Mouse (Mus musculus): ENCODE results near the gene Prpf4. TPM values are rescaled to one million over a fixed set of nuclear protein-coding genes. Genes with fewer than 3 reads are reported as not detected.

The Prpf4 gene
- polyA plus RNA-seq, 1 experiment from 2014 or later = 31.8 TPM

DNA sequence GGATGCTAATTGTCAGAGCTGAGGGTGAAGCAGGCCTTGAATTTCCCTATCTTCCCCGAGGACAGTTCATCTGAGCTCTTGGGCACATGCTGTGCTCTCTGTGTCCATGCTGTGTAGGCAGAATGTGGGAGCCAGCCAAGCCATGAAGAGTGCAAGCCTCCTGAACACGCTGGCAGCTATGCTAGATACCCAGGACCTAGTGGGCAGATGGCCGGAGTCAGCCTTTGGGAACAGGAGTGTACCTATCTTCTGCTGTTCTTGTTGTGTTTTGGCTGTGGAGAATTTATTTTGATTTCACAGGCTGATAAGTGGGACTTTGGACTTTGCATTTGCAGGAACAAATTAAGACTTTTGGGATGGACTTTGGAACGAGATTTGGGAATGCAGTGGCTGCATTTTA is 31.9 kb downstream of the Prpf4 start:
- ATAC-seq (ENCODE audit: insufficient number of reproducible peaks, insufficient read depth, low FRiP score, low TSS enrichment, low read depth) = no peak
- Histone ChIP-seq H3K27ac (no peak overlapping the region), H3K4me2 (no peak overlapping the region), H3K27me3 (no peaks in the 10 kb centered on the region), H3K4me1 (replicated peaks) (no peaks in the 10 kb centered on the region), H3K4me3 (replicated peaks) (no peak overlapping the region), H3K36me3 (no peaks in the 10 kb centered on the region), H3K9me3 (no peaks in the 10 kb centered on the region), H3K9ac (replicated peaks) (no peak overlapping the region)
- 71% methylated on average over 4 of the region's 4 CpGs for WGBS

DNA sequence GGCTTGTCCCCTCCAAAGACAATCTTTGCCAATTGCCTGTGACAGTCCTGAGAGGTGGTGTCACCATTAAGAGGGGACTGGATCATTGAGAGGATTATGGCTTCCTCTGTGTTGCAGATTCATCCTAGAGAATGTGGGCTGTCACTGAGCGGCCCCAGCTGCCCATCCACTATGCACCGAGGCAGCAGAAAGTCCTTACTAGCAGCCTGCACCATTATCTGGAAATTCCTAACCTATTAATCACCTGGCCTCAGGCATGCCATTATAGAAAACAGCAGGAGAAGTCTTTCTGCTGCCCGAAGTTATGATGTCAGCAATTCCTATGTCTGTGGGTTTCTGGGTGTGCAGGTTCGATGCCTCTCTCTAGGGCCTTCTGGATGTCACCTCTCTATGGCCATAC is 32.4 kb downstream of the Prpf4 start:
- H3K9ac ChIP-seq (replicated peaks) = no peak overlapping the region
- H3K4me3 ChIP-seq (replicated peaks) = no peak overlapping the region
- H3K4me1 ChIP-seq (replicated peaks) = no peaks in the 10 kb centered on the region
- H3K36me3 ChIP-seq = no peaks in the 10 kb centered on the region
- H3K27ac ChIP-seq = no peak overlapping the region
- no peak for ATAC-seq (ENCODE audit: insufficient number of reproducible peaks, insufficient read depth, low FRiP score, low TSS enrichment, low read depth)
- H3K9me3 ChIP-seq = no peaks in the 10 kb centered on the region
- H3K4me2 ChIP-seq = no peak overlapping the region
- 68% methylated on average over 4 of the region's 4 CpGs for WGBS
- no peaks in the 10 kb centered on the region for H3K27me3 ChIP-seq

DNA sequence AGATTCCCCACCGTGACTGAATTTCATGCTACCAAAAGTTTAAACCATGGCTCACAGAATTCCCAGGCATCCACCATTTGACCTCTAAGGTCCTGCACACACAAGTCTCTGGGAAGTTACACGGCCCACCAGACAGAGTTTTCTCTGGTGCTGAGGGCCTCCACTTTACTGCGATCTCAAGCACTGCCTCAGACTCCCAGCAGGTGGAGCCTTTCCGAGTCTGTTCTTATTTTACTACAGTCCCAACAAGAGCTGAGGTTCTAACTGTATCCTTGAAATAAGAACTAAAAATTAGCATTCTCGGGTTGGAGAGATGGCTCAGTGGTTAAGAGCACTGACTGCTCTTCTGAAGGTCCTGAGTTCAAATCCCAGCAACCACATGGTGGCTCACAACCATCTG is 46.4 kb downstream of the Prpf4 start:
- Histone ChIP-seq H3K4me3 (replicated peaks) (no peak overlapping the region), H3K4me2 (no peak overlapping the region), H3K9ac (replicated peaks) (no peak overlapping the region), H3K9me3 (no peaks in the 10 kb centered on the region), H3K36me3 (0 out of 2 replicates have a peak, but pooled peaks cover 6% of the 10 kb centered on the region), H3K27ac (no peak overlapping the region), H3K4me1 (replicated peaks) (no peaks in the 10 kb centered on the region), H3K27me3 (no peaks in the 10 kb centered on the region)
- no peak for ATAC-seq (ENCODE audit: insufficient number of reproducible peaks, insufficient read depth, low FRiP score, low TSS enrichment, low read depth)
- 56% methylated on average over 5 of the region's 5 CpGs for WGBS

DNA sequence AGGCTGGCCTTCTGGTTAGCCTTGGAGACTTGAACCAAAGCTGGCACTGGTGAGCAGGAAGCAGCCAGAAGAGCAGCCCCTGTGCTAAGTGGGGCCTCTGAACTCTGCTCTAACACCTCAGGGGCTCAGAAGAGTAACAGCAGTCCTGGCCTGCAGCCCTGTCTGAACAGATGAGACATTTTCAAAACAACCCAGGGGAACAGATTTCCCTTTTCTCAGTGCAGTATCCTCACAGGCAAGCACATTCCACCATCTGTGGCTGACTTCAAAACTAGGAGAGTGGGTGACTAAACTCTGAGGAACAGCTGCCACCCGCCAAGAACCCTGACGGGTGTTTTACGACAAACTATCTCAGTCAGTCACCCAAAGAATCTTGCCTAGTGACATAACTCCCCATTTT is 50.5 kb downstream of the Prpf4 start:
- Histone ChIP-seq H3K27me3 (no peaks in the 10 kb centered on the region), H3K4me1 (replicated peaks) (no peaks in the 10 kb centered on the region), H3K4me3 (replicated peaks) (no peak overlapping the region), H3K9me3 (no peaks in the 10 kb centered on the region), H3K36me3 (0 out of 2 replicates have a peak, but pooled peaks cover 21% of the 10 kb centered on the region), H3K4me2 (no peak overlapping the region), H3K27ac (no peak overlapping the region), H3K9ac (replicated peaks) (no peak overlapping the region)
- ATAC-seq (ENCODE audit: insufficient number of reproducible peaks, insufficient read depth, low FRiP score, low TSS enrichment, low read depth) = no peak
- WGBS = 79% methylated on average over 3 of the region's 3 CpGs

DNA sequence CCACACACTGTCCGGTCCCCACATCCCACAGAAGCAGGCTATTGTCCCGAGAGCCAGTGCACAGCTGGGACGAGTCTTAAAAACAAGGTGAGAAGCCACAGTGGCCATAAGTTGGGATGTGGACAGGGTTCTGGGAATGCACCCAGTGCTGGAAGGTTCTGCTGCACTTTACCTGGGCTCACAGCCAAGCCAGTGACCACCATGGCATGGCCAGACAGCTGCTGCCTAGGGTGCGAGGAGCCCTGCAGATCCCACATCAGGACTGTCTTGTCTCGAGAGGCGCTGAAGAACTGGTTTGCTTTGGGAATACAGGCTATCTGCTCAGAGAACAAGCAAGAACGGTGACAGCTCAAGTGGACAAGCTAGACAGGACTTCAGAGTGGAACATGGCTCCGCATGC is 51.8 kb downstream of the Prpf4 start:
- 87% methylated on average over 8 of the region's 8 CpGs for WGBS
- no peaks in the 10 kb centered on the region for H3K27me3 ChIP-seq
- ATAC-seq (ENCODE audit: insufficient number of reproducible peaks, insufficient read depth, low FRiP score, low TSS enrichment, low read depth) = no peak
- no peaks in the 10 kb centered on the region for H3K4me1 ChIP-seq (replicated peaks)
- H3K9ac ChIP-seq (replicated peaks) = no peak overlapping the region
- H3K4me2 ChIP-seq = no peak overlapping the region
- H3K4me3 ChIP-seq (replicated peaks) = no peak overlapping the region
- 0 out of 2 replicates have a peak, but pooled peaks cover 21% of the 10 kb centered on the region for H3K36me3 ChIP-seq
- H3K9me3 ChIP-seq = no peaks in the 10 kb centered on the region
- no peak overlapping the region for H3K27ac ChIP-seq

DNA sequence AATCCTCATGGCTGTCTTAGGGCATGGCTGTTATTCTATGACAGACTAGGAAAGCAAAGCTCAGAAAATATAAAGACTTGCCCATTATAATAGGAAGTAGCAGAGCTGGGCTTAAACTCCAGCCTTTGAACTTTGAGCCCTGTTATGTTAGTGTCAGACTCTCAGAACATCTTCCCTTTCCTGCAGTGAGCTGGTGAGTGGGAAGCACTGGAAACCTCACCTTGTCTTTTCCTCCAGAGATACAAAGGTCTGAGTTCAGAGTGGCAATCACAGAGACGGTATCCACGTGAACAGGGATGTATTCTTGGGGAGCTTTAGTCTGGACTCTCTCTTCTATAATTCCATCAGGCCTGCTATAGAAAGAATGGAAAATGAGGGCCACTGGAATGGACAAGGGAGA is 54.5 kb downstream of the Prpf4 start:
- Histone ChIP-seq H3K4me3 (replicated peaks) (no peak overlapping the region), H3K4me1 (replicated peaks) (no peaks in the 10 kb centered on the region), H3K9ac (replicated peaks) (no peak overlapping the region), H3K9me3 (no peaks in the 10 kb centered on the region), H3K4me2 (no peak overlapping the region), H3K36me3 (0 out of 2 replicates have a peak, but pooled peaks cover 20% of the 10 kb centered on the region), H3K27ac (no peak overlapping the region), H3K27me3 (no peaks in the 10 kb centered on the region)
- no peak for ATAC-seq (ENCODE audit: insufficient number of reproducible peaks, insufficient read depth, low FRiP score, low TSS enrichment, low read depth)
- 89% methylated on average over 2 of the region's 2 CpGs for WGBS

DNA sequence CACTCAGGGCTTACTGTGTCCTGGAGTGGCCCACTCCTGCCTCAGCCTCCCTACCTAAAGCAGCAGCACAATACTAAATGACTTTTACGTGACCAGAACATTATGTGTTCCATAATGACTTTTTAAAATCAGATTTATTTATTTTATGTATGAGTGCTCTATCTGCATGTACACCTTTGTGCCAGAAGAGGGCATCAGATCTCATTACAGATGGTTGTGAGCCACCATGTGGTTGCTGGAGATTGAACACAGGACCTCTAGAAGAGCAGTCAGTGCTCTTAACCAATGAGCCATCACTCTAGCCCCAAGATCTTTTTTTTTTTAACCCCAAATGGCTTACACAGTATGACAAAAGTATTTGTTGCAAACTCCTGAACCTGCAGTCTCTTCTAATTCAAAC is 59.6 kb downstream of the Prpf4 start:
- Histone ChIP-seq H3K4me3 (replicated peaks) (no peak overlapping the region), H3K4me2 (no peak overlapping the region), H3K27ac (no peak overlapping the region), H3K9ac (replicated peaks) (no peak overlapping the region), H3K27me3 (no peaks in the 10 kb centered on the region), H3K4me1 (replicated peaks) (no peaks in the 10 kb centered on the region), H3K36me3 (0 out of 2 replicates have a peak, but pooled peaks cover under 1% of the 10 kb centered on the region), H3K9me3 (no peaks in the 10 kb centered on the region)
- 91% methylated on average over 1 of the region's 1 CpGs for WGBS
- no peak for ATAC-seq (ENCODE audit: insufficient number of reproducible peaks, insufficient read depth, low FRiP score, low TSS enrichment, low read depth)

DNA sequence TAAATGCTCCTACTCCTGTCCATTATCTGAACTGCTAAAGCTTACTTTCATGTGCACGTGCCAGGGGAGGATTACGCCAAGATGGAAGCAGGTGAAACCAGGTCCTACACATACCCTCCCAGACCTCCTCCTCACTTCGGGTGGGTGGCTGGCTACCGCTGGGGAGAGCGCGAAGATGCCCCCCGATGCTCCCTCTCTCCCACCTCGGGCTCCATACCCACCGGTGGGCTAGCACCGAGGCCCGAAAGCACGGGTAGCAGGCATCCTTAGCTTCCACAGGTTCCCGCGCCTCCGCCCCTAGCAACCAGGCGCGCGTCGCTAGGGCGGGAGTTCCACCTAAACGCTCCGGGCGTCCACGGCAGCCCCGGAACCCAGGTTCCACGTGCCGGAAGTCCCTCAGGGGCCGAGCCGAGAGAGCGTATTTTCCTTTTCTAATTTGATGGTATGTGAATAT is 62.0 kb downstream of the Prpf4 start, which contains the start of gene Wdr31:
Wdr31 (minus strand) TSS at position 299 of the 454 bp plus-strand sequence.
- Histone ChIP-seq H3K27ac (no peak within 1 kb of the TSS), H3K27me3 (no peaks in the 10 kb centered on the region; the same call in 1 of the 2 replicates), H3K9me3 (no peaks in the 10 kb centered on the region), H3K36me3 (no peaks in the 10 kb centered on the region), H3K4me2 (peak within 1 kb of the TSS; percentile 75), H3K9ac (replicated peaks) (peak within 1 kb of the TSS; percentile 68), H3K4me3 (replicated peaks) (peak within 1 kb of the TSS; percentile 63), H3K4me1 (replicated peaks) (no peaks in the 10 kb centered on the region)
- peak; percentile 82 for ATAC-seq (ENCODE audit: insufficient number of reproducible peaks, insufficient read depth, low FRiP score, low TSS enrichment, low read depth)
- under 1% methylated on average over 30 of the region's 30 CpGs for WGBS

DNA sequence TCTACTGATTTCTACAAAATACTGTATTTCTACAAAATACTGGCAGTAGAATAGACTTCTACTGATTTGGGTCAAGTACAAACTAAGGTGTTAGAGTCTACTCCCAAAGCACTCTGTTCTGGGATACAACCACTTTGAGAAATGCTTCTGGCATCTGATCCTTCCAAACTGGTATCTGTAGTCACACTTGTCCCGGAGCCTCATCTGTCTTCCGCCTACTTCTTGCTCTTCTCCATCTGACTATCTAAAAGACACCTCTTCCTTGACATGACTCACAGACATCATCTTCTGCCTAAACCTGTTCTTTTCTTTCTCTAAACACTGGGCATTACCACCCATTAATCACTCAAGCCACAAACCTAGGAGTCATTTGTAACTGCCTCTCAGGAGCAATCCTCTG is 63.5 kb downstream of the Prpf4 start:
- H3K9me3 ChIP-seq = no peaks in the 10 kb centered on the region
- no peak overlapping the region for H3K27ac ChIP-seq
- H3K27me3 ChIP-seq = no peaks in the 10 kb centered on the region; the same call in 1 of the 2 replicates
- H3K36me3 ChIP-seq = no peaks in the 10 kb centered on the region
- H3K4me1 ChIP-seq (replicated peaks) = no peaks in the 10 kb centered on the region
- no peak overlapping the region for H3K9ac ChIP-seq (replicated peaks)
- H3K4me2 ChIP-seq = no peak overlapping the region
- no peak for ATAC-seq (ENCODE audit: insufficient number of reproducible peaks, insufficient read depth, low FRiP score, low TSS enrichment, low read depth)
- 90% methylated on average over 2 of the region's 2 CpGs for WGBS
- no peak overlapping the region for H3K4me3 ChIP-seq (replicated peaks)

DNA sequence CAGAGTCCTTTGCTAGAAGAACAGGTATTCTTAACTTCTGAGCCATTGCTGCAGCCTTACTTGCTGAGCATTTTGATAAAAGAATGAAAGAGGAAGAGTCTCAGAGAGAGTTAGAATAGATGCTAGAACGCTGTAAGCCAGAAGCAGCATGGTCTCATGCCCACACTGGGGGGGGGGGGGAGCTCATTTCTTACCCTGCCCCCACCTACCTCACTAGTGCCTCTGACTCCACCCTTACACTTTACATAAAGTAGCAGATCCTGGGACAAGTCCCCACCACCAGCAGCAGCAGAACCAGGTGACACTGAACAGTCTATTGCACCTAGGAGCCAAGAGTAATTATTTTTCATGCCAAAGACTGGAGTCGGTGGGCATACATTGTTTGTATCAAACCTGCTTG is 66.5 kb downstream of the Prpf4 start:
- Histone ChIP-seq H3K27me3 (peaks cover 17% of the 10 kb centered on the region), H3K9ac (replicated peaks) (no peak overlapping the region), H3K4me3 (replicated peaks) (no peak overlapping the region), H3K4me2 (no peak overlapping the region), H3K4me1 (replicated peaks) (peaks cover 10% of the 10 kb centered on the region), H3K9me3 (no peaks in the 10 kb centered on the region), H3K36me3 (no peaks in the 10 kb centered on the region), H3K27ac (no peak overlapping the region)
- 89% methylated on average over 2 of the region's 2 CpGs for WGBS
- no peak for ATAC-seq (ENCODE audit: insufficient number of reproducible peaks, insufficient read depth, low FRiP score, low TSS enrichment, low read depth)

DNA sequence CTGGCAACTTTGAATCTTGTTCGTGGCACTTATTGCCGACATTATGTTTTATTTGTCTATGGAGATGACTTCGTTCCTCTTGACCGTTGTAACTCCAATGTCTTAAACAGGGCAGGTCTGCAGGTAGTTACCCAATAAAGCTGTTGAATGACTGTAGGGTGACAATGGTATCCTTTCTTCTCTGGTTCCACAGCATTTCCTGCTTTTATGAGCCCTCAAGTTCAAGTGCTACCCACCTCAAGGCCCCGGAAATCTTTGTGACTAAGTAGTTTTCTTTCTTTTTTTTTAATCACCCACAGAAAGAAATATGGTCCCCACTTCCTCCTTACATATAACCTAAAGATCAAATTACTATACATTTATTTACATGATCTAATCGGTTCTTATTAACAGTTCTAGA is 67.2 kb downstream of the Prpf4 start:
- H3K9me3 ChIP-seq = no peaks in the 10 kb centered on the region
- peaks cover 23% of the 10 kb centered on the region for H3K27me3 ChIP-seq
- WGBS = 83% methylated on average over 6 of the region's 6 CpGs
- no peak overlapping the region for H3K9ac ChIP-seq (replicated peaks)
- no peak for ATAC-seq (ENCODE audit: insufficient number of reproducible peaks, insufficient read depth, low FRiP score, low TSS enrichment, low read depth)
- H3K27ac ChIP-seq = no peak overlapping the region
- H3K4me2 ChIP-seq = no peak overlapping the region
- H3K4me3 ChIP-seq (replicated peaks) = no peak overlapping the region
- H3K36me3 ChIP-seq = no peaks in the 10 kb centered on the region
- H3K4me1 ChIP-seq (replicated peaks) = peaks cover 11% of the 10 kb centered on the region

All from limb, embryonic 12.5 days (tissue).